Mouse (Mus musculus) olfactory bulb, adult 2 months (tissue): ENCODE data around the gene Gm13272.
"Not testable (repeated sequence)": the region's sequence is repeated elsewhere in the genome, so short reads cannot be mapped to it uniquely, and the experiment has no call there.

Experiments used
- CTCF ChIP-seq: fragments of 200-500 bp; IDR thresholded peaks from 2 replicates; pipeline ENCODE4 v1.5.1; 2012; ENCODE audit warnings: low read depth, mild to moderate bottlenecking, low read length, moderate library complexity; ENCODE audit not compliant: insufficient read depth
- POLR2A ChIP-seq: fragments of 200-500 bp; IDR thresholded peaks from 2 replicates; pipeline ENCODE4 v1.6.1; 2012; ENCODE audit warnings: mild to moderate bottlenecking, low read depth, low read length, moderate library complexity; ENCODE audit not compliant: insufficient read depth

DNA sequence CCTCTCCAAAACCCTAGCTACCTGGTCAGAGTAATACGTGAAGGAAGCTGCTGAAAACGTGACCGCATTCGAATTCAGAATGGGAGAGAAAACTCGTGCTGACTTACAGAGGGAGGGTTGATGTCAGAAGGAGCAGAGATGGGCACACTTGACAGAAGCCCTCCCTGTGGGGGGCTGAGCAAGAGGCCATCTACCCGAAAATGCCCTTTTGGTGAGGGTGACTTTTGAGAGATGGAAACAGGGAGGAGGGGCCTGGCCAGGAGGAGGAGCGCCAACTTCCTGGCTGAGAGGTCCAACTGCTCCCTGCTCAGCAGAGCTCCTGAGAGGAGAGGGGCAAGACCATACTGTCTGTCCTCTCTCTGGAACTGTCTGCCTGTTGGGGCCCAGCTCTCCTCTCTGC, 2.2 kb downstream of the Gm13272 start, which contains the start of gene Ifnz:
- not testable (repeated sequence) for TF ChIP-seq CTCF, POLR2A
